Mouse (Mus musculus) spleen, adult 2 months (tissue): ENCODE measurements around the gene Prkce. TPM values are rescaled to one million over a fixed set of nuclear protein-coding genes. Genes with fewer than 3 reads are reported as not detected.

Experiments
- DNase-seq, 2 experiments: peaks; one replicate each; pipeline versions ENCODE4 v3.0.0 to v3.0.0-alpha.2; 2012 to 2021; ENCODE audit warnings: low spot score in 2 of 2, low read depth in 1 of 2
- H3K27ac ChIP-seq: fragments of 200-500 bp; 2 replicates; pipeline ENCODE4 v1.5.1; 2012; ENCODE audit warnings: low read length, inconsistent platforms; ENCODE audit not compliant: insufficient read depth
- H3K27me3 ChIP-seq: fragments of 200-500 bp; 2 replicates; pipeline ENCODE4 v1.6.1; 2012; ENCODE audit warnings: mild to moderate bottlenecking, moderate library complexity, low read length, inconsistent platforms; ENCODE audit not compliant: control insufficient read depth, insufficient read depth
- H3K36me3 ChIP-seq: fragments of 200-500 bp; 2 replicates; pipeline ENCODE4 v1.6.1; 2012; ENCODE audit warnings: mild to moderate bottlenecking, low read length, inconsistent platforms; ENCODE audit not compliant: control insufficient read depth, insufficient read depth
- H3K4me1 ChIP-seq: fragments of 200-500 bp; 2 replicates; pipeline ENCODE4 v1.6.1; 2011; ENCODE audit warnings: inconsistent platforms; ENCODE audit not compliant: control insufficient read depth, insufficient read depth, insufficient read length
- H3K4me3 ChIP-seq: fragments of 200-500 bp; 2 replicates; pipeline ENCODE4 v1.5.1; 2011; ENCODE audit warnings: mild to moderate bottlenecking, inconsistent platforms; ENCODE audit not compliant: insufficient read depth, insufficient read length; ENCODE audit errors: extremely low read depth
- CTCF ChIP-seq: fragments of 200-500 bp; IDR thresholded peaks from 2 replicates; pipeline ENCODE4 v1.5.1; 2011; ENCODE audit warnings: mild to moderate bottlenecking, inconsistent platforms; ENCODE audit not compliant: insufficient read depth, insufficient read length, insufficient replicate concordance; ENCODE audit errors: extremely low read depth
- POLR2A ChIP-seq: fragments of 200-500 bp; IDR thresholded peaks from 2 replicates; pipeline ENCODE4 v1.6.1; 2011; ENCODE audit warnings: low read depth, low read length, inconsistent platforms
- WGBS: fragments of 180-500 bp; shearing (Covaris S2); methylation state at CpG from one replicate; pipeline ENCODE4 v1.1.7; 2018; 5-methylcytosine and 5-hydroxymethylcytosine counted together
- polyA plus RNA-seq: library from polyadenylated mRNA; depleted of rRNA; stranded (reverse); fragments of >200 nt; gene quantifications from 2 replicates; pipeline ENCODE4 v1.2.3, GENCODE M21; 2012

The Prkce gene
- polyA plus RNA-seq, 1 experiment = 4.8 TPM

GRCm38 (mm10) chr17:86414608-86415007, 247.0 kb downstream of the Prkce start:
- 93% methylated on average over 8 of the region's 8 CpGs for WGBS
- DNase-seq = no peak
- H3K27ac ChIP-seq = no peak overlapping the region
- no peak overlapping the region for H3K4me3 ChIP-seq
- H3K36me3 ChIP-seq = peaks cover 2% of the 10 kb centered on the region; the same call in 1 of the 2 replicates
- H3K27me3 ChIP-seq = no peaks in the 10 kb centered on the region
- no peak for TF ChIP-seq POLR2A
- TF ChIP-seq CTCF = no peak
- no peaks in the 10 kb centered on the region for H3K4me1 ChIP-seq

GRCm38 (mm10) chr17:86415989-86416388, 248.4 kb downstream of the Prkce start:
- H3K4me3 ChIP-seq = no peak overlapping the region
- H3K4me1 ChIP-seq = no peaks in the 10 kb centered on the region
- H3K27ac ChIP-seq = no peak overlapping the region
- H3K36me3 ChIP-seq = peaks cover 2% of the 10 kb centered on the region; the same call in 1 of the 2 replicates
- DNase-seq = no peak
- WGBS = 93% methylated on average over 7 of the region's 7 CpGs
- no peak for TF ChIP-seq POLR2A
- TF ChIP-seq CTCF = no peak
- no peaks in the 10 kb centered on the region for H3K27me3 ChIP-seq

GRCm38 (mm10) chr17:86418334-86418733, 250.7 kb downstream of the Prkce start:
- peaks cover 2% of the 10 kb centered on the region; the same call in 1 of the 2 replicates for H3K36me3 ChIP-seq
- H3K4me3 ChIP-seq = no peak overlapping the region
- 93% methylated on average over 17 of the region's 17 CpGs for WGBS
- no peak overlapping the region for H3K27ac ChIP-seq
- H3K4me1 ChIP-seq = no peaks in the 10 kb centered on the region
- no peak for DNase-seq
- no peaks in the 10 kb centered on the region for H3K27me3 ChIP-seq
- TF ChIP-seq CTCF = no peak
- no peak for TF ChIP-seq POLR2A

- H3K4me3 ChIP-seq = no peak overlapping the region
- no peak for TF ChIP-seq POLR2A
- no peak for TF ChIP-seq CTCF
- WGBS = 97% methylated on average over 6 of the region's 6 CpGs
- no peaks in the 10 kb centered on the region for H3K27me3 ChIP-seq
- H3K27ac ChIP-seq = no peak overlapping the region
- H3K4me1 ChIP-seq = no peaks in the 10 kb centered on the region
- peaks cover 2% of the 10 kb centered on the region; the same call in 1 of the 2 replicates for H3K36me3 ChIP-seq
- DNase-seq = no peak
Observed at GRCm38 (mm10) chr17:86419199-86419598, 251.6 kb downstream of the Prkce start.

GRCm38 (mm10) chr17:86420646-86421338, 253.2 kb downstream of the Prkce start:
- Histone ChIP-seq H3K27ac (no peak overlapping the region), H3K27me3 (no peaks in the 10 kb centered on the region), H3K36me3 (peaks cover 2% of the 10 kb centered on the region; the same call in 1 of the 2 replicates), H3K4me3 (no peak overlapping the region), H3K4me1 (no peaks in the 10 kb centered on the region)
- DNase-seq = no peak
- WGBS = 95% methylated on average over 10 of the region's 10 CpGs
- no peak for TF ChIP-seq CTCF
- no peak for TF ChIP-seq POLR2A

GRCm38 (mm10) chr17:86422023-86422422, 254.4 kb downstream of the Prkce start:
- no peak for DNase-seq
- no peak for TF ChIP-seq POLR2A
- no peak for TF ChIP-seq CTCF
- Histone ChIP-seq H3K36me3 (peaks cover 2% of the 10 kb centered on the region; the same call in 1 of the 2 replicates), H3K27me3 (no peaks in the 10 kb centered on the region), H3K4me1 (no peaks in the 10 kb centered on the region), H3K27ac (no peak overlapping the region), H3K4me3 (no peak overlapping the region)
- WGBS = 81% methylated on average over 4 of the region's 4 CpGs

GRCm38 (mm10) chr17:86429877-86430276, 262.3 kb downstream of the Prkce start:
- TF ChIP-seq CTCF = no peak
- TF ChIP-seq POLR2A = no peak
- H3K4me3 ChIP-seq = no peak overlapping the region
- WGBS = 89% methylated on average over 6 of the region's 6 CpGs
- H3K36me3 ChIP-seq = no peaks in the 10 kb centered on the region
- H3K27me3 ChIP-seq = no peaks in the 10 kb centered on the region
- peaks cover 3% of the 10 kb centered on the region; the same call in 1 of the 2 replicates for H3K4me1 ChIP-seq
- no peak overlapping the region for H3K27ac ChIP-seq
- no peak for DNase-seq
